Mouse (Mus musculus) lung, postnatal 0 days (tissue): ENCODE measurements around the gene Rap1b. TPM values are rescaled to one million over a fixed set of nuclear protein-coding genes. Genes with fewer than 3 reads are reported as not detected.
A peak's percentile ranks its signal among the peaks of the same experiment; 100 is the strongest.

Experiments
- ATAC-seq: fragments of 200-750 bp; cut with Nextera tagmentation; 2 replicates; pipeline ENCODE4 v1.8.0; 2017; ENCODE audit warnings: moderate library complexity
- DNase-seq: peaks from one replicate; pipeline ENCODE4 v3.0.0-alpha.2; 2016; ENCODE audit warnings: low spot score
- H3K27ac ChIP-seq: fragments of 300-500 bp; sonication (generic); 2 replicates; pipeline ENCODE4 v1.5.1; 2014; ENCODE audit warnings: antibody characterized with exemption, mild to moderate bottlenecking, low read length, mixed read lengths
- H3K27me3 ChIP-seq: fragments of 300-500 bp; sonication (generic); replicated peaks from 2 replicates; pipeline ENCODE4 v1.6.1; 2014; ENCODE audit warnings: low read length, mixed read lengths; ENCODE audit not compliant: insufficient read depth
- H3K36me3 ChIP-seq: fragments of 300-500 bp; sonication (generic); 2 replicates; pipeline ENCODE4 v1.6.1; 2014; ENCODE audit warnings: low read length, mixed read lengths; ENCODE audit not compliant: insufficient read depth
- H3K4me1 ChIP-seq: fragments of 300-500 bp; sonication (generic); 2 replicates; pipeline ENCODE4 v1.6.1; 2014; ENCODE audit warnings: antibody characterized with exemption, low read depth, low read length, mixed read lengths; ENCODE audit not compliant: insufficient read depth
- H3K4me2 ChIP-seq: fragments of 300-500 bp; sonication (generic); replicated peaks from 2 replicates; pipeline ENCODE4 v1.6.1; 2014; ENCODE audit warnings: low read depth, mild to moderate bottlenecking, low read length, moderate library complexity, mixed read lengths
- H3K4me3 ChIP-seq: fragments of 300-500 bp; sonication (generic); 2 replicates; pipeline ENCODE4 v1.5.1; 2014; ENCODE audit warnings: low read depth, low read length
- H3K9ac ChIP-seq: fragments of 300-500 bp; sonication (generic); replicated peaks from 2 replicates; pipeline ENCODE4 v1.6.1; 2014; ENCODE audit warnings: low read depth, mild to moderate bottlenecking
- H3K9me3 ChIP-seq: fragments of 300-500 bp; sonication (generic); 2 replicates; pipeline ENCODE4 v1.6.1; 2016; ENCODE audit warnings: low read length, mixed read lengths
- CTCF ChIP-seq: IDR thresholded peaks from 2 replicates; pipeline ENCODE4 v1.5.1; 2016; ENCODE audit warnings: antibody characterized with exemption, mild to moderate bottlenecking
- EP300 ChIP-seq: IDR thresholded peaks from 2 replicates; pipeline ENCODE4 v1.6.1; 2016; ENCODE audit warnings: antibody characterized with exemption, mild to moderate bottlenecking, control low read depth
- WGBS: fragments of 180-500 bp; shearing (Covaris S2); extraction: QIAGEN DNeasy Blood & Tissue Kit; methylation state at CpG from one replicate; pipeline ENCODE4 v1.1.7; 2014; 5-methylcytosine and 5-hydroxymethylcytosine counted together
- polyA plus RNA-seq: library from polyadenylated mRNA; unstranded; fragments of >200 nt; fragmentation: Nextera tagmentation; extraction: Ambion mirVana; gene quantifications from 2 replicates; pipeline ENCODE4 v1.2.1, GENCODE M21; 2015

The Rap1b gene
- polyA plus RNA-seq, 1 experiment from 2014 or later = 268 TPM

- Histone ChIP-seq H3K9ac (no peak overlapping the region), H3K4me2 (no peak overlapping the region), H3K4me1 (peaks cover 17% of the 10 kb centered on the region), H3K36me3 (no peaks in the 10 kb centered on the region), H3K27me3 (no peaks in the 10 kb centered on the region), H3K27ac (no peak overlapping the region), H3K4me3 (no peak overlapping the region), H3K9me3 (no peaks in the 10 kb centered on the region)
- ATAC-seq (no peak), DNase-seq (no peak)
- no peak for TF ChIP-seq CTCF
- no peak for TF ChIP-seq EP300
- 68% methylated on average over 3 of the region's 3 CpGs for WGBS
Measured at GRCm38 (mm10) chr10:117830797-117831196, 15.0 kb downstream of the Rap1b start.

- no peaks in the 10 kb centered on the region for H3K9me3 ChIP-seq
- peaks cover 14% of the 10 kb centered on the region for H3K4me1 ChIP-seq
- no peak overlapping the region for H3K27ac ChIP-seq
- H3K27me3 ChIP-seq = no peaks in the 10 kb centered on the region
- TF ChIP-seq EP300 = no peak
- no peak for TF ChIP-seq CTCF
- no peaks in the 10 kb centered on the region for H3K36me3 ChIP-seq
- DNase-seq (no peak), ATAC-seq (no peak)
- H3K4me3 ChIP-seq = no peak overlapping the region
- no peak overlapping the region for H3K9ac ChIP-seq
- WGBS = 90% methylated on average over 7 of the region's 7 CpGs
- H3K4me2 ChIP-seq = no peak overlapping the region
Measured at GRCm38 (mm10) chr10:117829472-117830155, 16.2 kb downstream of the Rap1b start.

GRCm38 (mm10) chr10:117829022-117829421 lies 16.8 kb downstream of the Rap1b start:
- Histone ChIP-seq H3K27ac (no peak overlapping the region), H3K36me3 (no peaks in the 10 kb centered on the region), H3K4me3 (no peak overlapping the region), H3K4me1 (peaks cover 12% of the 10 kb centered on the region), H3K9me3 (no peaks in the 10 kb centered on the region), H3K4me2 (no peak overlapping the region), H3K27me3 (no peaks in the 10 kb centered on the region), H3K9ac (no peak overlapping the region)
- ATAC-seq (no peak), DNase-seq (no peak)
- WGBS = 65% methylated on average over 4 of the region's 4 CpGs
- TF ChIP-seq EP300 = no peak
- no peak for TF ChIP-seq CTCF

DNA sequence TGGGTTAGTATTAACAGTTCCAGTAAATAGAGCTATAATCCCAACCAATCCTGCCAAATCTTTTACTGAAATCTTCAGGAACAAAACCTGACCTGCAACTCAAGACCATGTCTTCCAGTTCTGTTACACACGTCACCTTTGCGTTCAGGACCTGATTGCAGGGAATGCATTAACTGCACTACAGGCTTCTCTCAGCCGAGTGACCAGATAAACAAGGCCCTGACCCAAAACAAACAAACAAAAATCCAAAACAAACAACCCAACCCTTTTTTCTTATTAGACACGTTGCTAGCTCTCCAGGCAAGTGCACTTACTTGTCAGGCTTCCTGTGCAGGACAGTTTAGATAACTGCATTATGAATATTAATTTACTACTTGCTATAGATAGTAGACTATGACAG lies 17.3 kb downstream of the Rap1b start:
- Histone ChIP-seq H3K36me3 (0 out of 2 replicates have a peak, but pooled peaks cover 2% of the 10 kb centered on the region), H3K4me3 (no peak overlapping the region), H3K27ac (0 out of 2 replicates have a peak overlapping the region, but pooled peaks have one; percentile 20), H3K9me3 (no peaks in the 10 kb centered on the region), H3K9ac (no peak overlapping the region), H3K4me2 (no peak overlapping the region), H3K27me3 (no peaks in the 10 kb centered on the region), H3K4me1 (peaks cover 12% of the 10 kb centered on the region)
- no peak for TF ChIP-seq CTCF
- DNase-seq (no peak), ATAC-seq (no peak)
- WGBS = 35% methylated on average over 4 of the region's 4 CpGs

DNA sequence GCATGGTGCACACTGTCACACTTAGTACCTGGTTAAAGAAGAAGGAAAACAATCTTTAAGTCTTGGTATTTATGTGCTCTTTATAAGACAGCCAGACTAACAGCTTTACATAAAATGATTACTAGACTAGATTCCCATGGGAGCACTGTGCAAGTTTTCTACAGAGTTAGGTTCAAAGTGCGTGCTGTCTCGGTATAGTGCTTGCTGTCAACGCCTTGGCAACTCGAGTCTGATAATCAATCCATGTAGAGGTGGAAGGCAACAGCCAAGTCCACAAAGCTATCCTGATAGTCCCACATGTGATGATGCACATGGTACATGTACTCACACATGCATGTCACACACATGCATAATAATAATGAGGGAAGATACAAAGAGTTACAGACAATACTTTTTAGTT lies 21.2 kb downstream of the Rap1b start:
- Histone ChIP-seq H3K27ac (no peak overlapping the region), H3K4me3 (no peak overlapping the region), H3K9me3 (no peaks in the 10 kb centered on the region), H3K4me1 (peaks cover 12% of the 10 kb centered on the region), H3K4me2 (no peak overlapping the region), H3K27me3 (no peaks in the 10 kb centered on the region), H3K36me3 (peaks cover 21% of the 10 kb centered on the region; the same call in 1 of the 2 replicates), H3K9ac (no peak overlapping the region)
- no peak for ATAC-seq
- DNase-seq = no peak
- WGBS = 59% methylated on average over 4 of the region's 4 CpGs
- TF ChIP-seq CTCF (no peak), EP300 (no peak)

GRCm38 (mm10) chr10:117824139-117824538 lies 21.7 kb downstream of the Rap1b start:
- H3K9me3 ChIP-seq = no peaks in the 10 kb centered on the region
- H3K9ac ChIP-seq = no peak overlapping the region
- ATAC-seq (peak; percentile 85), DNase-seq (peak; percentile 55)
- H3K4me3 ChIP-seq = no peak overlapping the region
- peaks cover 26% of the 10 kb centered on the region; the same call in 1 of the 2 replicates for H3K36me3 ChIP-seq
- 35% methylated on average over 4 of the region's 4 CpGs for WGBS
- no peaks in the 10 kb centered on the region for H3K27me3 ChIP-seq
- TF ChIP-seq EP300 = peak; percentile 43; the same call in 1 of the 2 replicates
- peak; percentile 65 for TF ChIP-seq CTCF
- 0 out of 2 replicates have a peak overlapping the region, but pooled peaks have one; percentile 32 for H3K27ac ChIP-seq
- no peak overlapping the region for H3K4me2 ChIP-seq
- H3K4me1 ChIP-seq = peaks cover 8% of the 10 kb centered on the region
